Mouse (Mus musculus): ENCODE results near the gene Mboat2.

DNA sequence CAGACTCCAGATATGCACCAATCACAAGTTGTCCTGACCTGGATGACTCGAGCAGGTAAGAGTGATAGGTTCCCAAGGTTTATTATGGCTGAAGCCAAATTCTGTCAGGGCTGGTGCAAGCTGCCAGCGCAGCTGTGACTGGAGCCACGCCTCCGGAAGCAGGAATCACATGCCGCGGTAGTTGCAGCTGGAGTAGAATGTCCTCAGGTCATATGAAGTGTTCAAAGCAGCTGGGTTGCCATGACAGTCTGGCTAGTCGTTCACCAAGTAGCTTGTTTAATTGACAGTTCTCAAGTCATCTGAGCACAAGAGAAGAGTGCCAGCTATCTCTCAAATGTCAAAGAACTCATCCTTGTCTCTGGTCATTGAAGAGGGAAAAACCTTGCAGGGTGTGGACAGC is 28.7 kb downstream of the Mboat2 start:
- TF ChIP-seq CTCF (IDR thresholded peaks at IDR 0.05) (no peak), EP300 (IDR thresholded peaks at IDR 0.05) (no peak)

Measured in lung, postnatal 0 days (tissue).